Mouse (Mus musculus): ENCODE measurements around the gene Olfm2. TPM values are rescaled to one million over a fixed set of nuclear protein-coding genes. Genes with fewer than 3 reads are reported as not detected.
A peak's percentile ranks its signal among the peaks of the same experiment; 100 is the strongest.

Gene Olfm2
- polyA plus RNA-seq, 1 experiment from 2014 or later: 2.3 TPM

DNA sequence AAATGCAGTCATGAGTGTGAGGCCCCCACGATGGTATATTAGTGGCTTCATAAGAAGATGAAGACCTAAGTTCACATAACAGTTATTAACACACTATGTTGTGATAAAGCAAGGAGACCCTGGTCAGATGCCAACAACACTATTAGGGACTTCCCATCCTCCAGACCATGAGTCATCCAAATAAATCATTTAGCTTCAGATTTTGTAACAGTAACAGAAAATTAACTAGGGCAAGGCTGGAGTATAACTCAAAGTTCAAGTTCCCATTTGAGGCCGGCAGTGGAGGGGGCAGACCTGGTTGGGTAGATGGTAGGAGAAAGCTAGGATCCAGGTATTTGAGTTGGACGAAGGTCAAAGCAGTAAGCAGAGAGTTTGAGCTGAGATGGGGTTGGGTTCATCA is 35.1 kb upstream of the Olfm2 start:
- Histone ChIP-seq H3K9me3 (ENCODE audit: control insufficient read depth, low read length) (no peaks in the 10 kb centered on the region), H3K27ac (replicated peaks) (no peak overlapping the region), H3K9ac (ENCODE audit: low read length) (no peak overlapping the region), H3K4me3 (ENCODE audit: low read depth, low read length) (no peak overlapping the region), H3K36me3 (ENCODE audit: control insufficient read depth, insufficient read depth, low read length) (no peaks in the 10 kb centered on the region), H3K27me3 (ENCODE audit: control insufficient read depth, insufficient read depth, low read length) (no peaks in the 10 kb centered on the region), H3K4me2 (replicated peaks; ENCODE audit: low read depth) (no peak overlapping the region), H3K4me1 (replicated peaks; ENCODE audit: control insufficient read depth, insufficient read depth) (no peaks in the 10 kb centered on the region)
- DNase-seq (ENCODE audit: low spot score) (no peak), ATAC-seq (ENCODE audit: low FRiP score, low TSS enrichment) (no peak)
- WGBS: 60% methylated on average over 3 of the region's 3 CpGs
- TF ChIP-seq EP300 (optimal IDR thresholded peaks at IDR 0.05) (no peak), CTCF (IDR thresholded peaks at IDR 0.05; ENCODE audit: low read depth) (no peak)

DNA sequence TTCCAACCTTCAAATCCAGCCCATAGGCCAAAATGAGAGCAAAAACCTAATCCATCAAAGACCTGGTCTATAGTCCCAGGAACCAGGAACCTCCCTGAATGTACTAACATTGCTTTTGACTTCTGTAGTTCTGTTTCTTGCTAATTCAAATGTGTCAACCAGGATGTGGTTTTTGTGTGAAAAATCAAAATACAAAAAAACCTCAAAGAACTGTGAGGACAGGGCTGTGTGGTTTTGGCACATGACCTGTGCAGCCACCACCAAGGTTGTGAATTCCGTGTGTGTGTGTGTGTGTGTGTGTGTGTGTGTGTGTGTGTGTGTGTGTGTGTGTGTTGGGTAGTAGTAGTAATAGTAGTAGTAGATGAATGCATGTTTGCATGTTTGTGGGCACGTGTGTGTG is 19.1 kb upstream of the Olfm2 start:
- 86% methylated on average over 2 of the region's 2 CpGs for WGBS

DNA sequence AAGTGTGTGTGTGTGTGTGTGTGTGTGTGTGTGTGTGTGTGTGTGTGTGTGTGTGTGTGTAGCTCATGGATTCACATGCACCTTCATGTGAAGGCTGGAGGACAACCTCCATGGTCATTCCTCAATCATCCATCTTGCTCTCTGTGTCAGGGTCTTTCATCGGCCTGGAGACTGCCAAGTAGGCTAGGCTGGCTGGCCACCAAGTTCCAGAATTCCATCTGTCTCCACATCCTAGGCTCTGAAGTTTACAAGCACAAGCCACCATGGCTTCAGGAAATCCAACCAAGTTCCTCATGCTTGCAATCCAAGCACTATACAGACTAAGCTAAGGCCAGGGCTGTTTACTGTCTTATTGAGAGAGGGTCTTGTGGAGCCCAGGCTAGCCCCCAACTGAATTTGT is 16.9 kb upstream of the Olfm2 start:
- ATAC-seq (ENCODE audit: low FRiP score, low TSS enrichment) (no peak), DNase-seq (ENCODE audit: low spot score) (no peak)
- Histone ChIP-seq H3K4me3 (ENCODE audit: low read depth, low read length) (no peak overlapping the region), H3K9me3 (ENCODE audit: control insufficient read depth, low read length) (no peaks in the 10 kb centered on the region), H3K27ac (replicated peaks) (no peak overlapping the region), H3K4me2 (replicated peaks; ENCODE audit: low read depth) (no peak overlapping the region), H3K4me1 (replicated peaks; ENCODE audit: control insufficient read depth, insufficient read depth) (no peaks in the 10 kb centered on the region), H3K9ac (ENCODE audit: low read length) (no peak overlapping the region), H3K36me3 (ENCODE audit: control insufficient read depth, insufficient read depth, low read length) (no peaks in the 10 kb centered on the region), H3K27me3 (ENCODE audit: control insufficient read depth, insufficient read depth, low read length) (no peaks in the 10 kb centered on the region)
- TF ChIP-seq CTCF (IDR thresholded peaks at IDR 0.05; ENCODE audit: low read depth): no peak
- no peak for TF ChIP-seq EP300 (optimal IDR thresholded peaks at IDR 0.05)
- 50% methylated on average over 1 of the region's 1 CpGs for WGBS

More for the DNA sequence above, 19.1 kb upstream of the Olfm2 start:
- no peaks in the 10 kb centered on the region for H3K9me3 ChIP-seq (ENCODE audit: control insufficient read depth, low read length)
- H3K4me1 ChIP-seq (replicated peaks; ENCODE audit: control insufficient read depth, insufficient read depth): no peaks in the 10 kb centered on the region
- no peak overlapping the region for H3K4me3 ChIP-seq (ENCODE audit: low read depth, low read length)
- DNase-seq (ENCODE audit: low spot score) (no peak), ATAC-seq (ENCODE audit: low FRiP score, low TSS enrichment) (no peak)
- H3K36me3 ChIP-seq (ENCODE audit: control insufficient read depth, insufficient read depth, low read length): no peaks in the 10 kb centered on the region
- no peak overlapping the region for H3K27ac ChIP-seq (replicated peaks)
- H3K9ac ChIP-seq (ENCODE audit: low read length): no peak overlapping the region
- no peak overlapping the region for H3K4me2 ChIP-seq (replicated peaks; ENCODE audit: low read depth)
- no peak for TF ChIP-seq CTCF (IDR thresholded peaks at IDR 0.05; ENCODE audit: low read depth)
- no peak for TF ChIP-seq EP300 (optimal IDR thresholded peaks at IDR 0.05)
- no peaks in the 10 kb centered on the region for H3K27me3 ChIP-seq (ENCODE audit: control insufficient read depth, insufficient read depth, low read length)

DNA sequence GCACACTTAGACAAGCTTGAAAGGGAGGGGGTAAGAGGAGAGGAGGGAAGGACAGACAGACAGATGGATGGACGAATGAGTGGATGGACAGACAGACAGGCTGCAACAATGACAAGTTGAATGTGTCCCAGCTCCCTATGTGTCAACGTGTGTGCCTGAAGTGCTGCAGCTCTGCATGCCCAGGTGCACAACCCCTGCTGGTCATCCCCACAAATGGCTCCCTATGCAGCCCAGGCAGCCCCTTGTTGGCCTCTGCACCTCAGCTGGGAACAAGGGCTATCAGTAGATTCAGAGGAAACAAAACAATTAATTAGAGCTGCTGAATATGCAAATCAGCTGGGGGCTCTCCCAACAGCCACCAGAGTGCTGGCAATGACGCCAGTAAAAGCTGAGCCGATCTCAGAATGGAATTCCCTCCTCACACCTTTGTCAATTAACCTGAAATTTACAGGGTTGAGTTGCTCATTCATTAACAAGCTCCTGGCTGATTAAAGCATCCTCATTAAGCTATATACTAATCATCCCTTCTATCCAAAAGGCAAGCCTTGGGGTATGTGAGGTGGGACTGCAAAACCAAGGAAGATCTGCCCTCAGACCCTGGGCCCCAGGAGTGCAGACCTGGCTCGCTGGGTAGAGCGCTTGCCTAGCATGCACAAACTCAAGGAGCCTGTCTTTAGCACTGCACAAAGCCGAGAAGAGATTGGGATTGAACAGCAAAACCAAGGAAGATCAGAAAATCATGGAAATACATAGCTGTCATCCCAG is 16.2 kb upstream of the Olfm2 start:
- WGBS: 50% methylated on average over 7 of the region's 7 CpGs
- DNase-seq (ENCODE audit: low spot score) (no peak), ATAC-seq (ENCODE audit: low FRiP score, low TSS enrichment) (no peak)
- TF ChIP-seq CTCF (IDR thresholded peaks at IDR 0.05; ENCODE audit: low read depth): no peak
- no peak for TF ChIP-seq EP300 (optimal IDR thresholded peaks at IDR 0.05)
- Histone ChIP-seq H3K4me1 (replicated peaks; ENCODE audit: control insufficient read depth, insufficient read depth) (no peaks in the 10 kb centered on the region), H3K9ac (ENCODE audit: low read length) (no peak overlapping the region), H3K27me3 (ENCODE audit: control insufficient read depth, insufficient read depth, low read length) (no peaks in the 10 kb centered on the region), H3K4me3 (ENCODE audit: low read depth, low read length) (no peak overlapping the region), H3K4me2 (replicated peaks; ENCODE audit: low read depth) (no peak overlapping the region), H3K9me3 (ENCODE audit: control insufficient read depth, low read length) (no peaks in the 10 kb centered on the region), H3K36me3 (ENCODE audit: control insufficient read depth, insufficient read depth, low read length) (no peaks in the 10 kb centered on the region), H3K27ac (replicated peaks) (no peak overlapping the region)

DNA sequence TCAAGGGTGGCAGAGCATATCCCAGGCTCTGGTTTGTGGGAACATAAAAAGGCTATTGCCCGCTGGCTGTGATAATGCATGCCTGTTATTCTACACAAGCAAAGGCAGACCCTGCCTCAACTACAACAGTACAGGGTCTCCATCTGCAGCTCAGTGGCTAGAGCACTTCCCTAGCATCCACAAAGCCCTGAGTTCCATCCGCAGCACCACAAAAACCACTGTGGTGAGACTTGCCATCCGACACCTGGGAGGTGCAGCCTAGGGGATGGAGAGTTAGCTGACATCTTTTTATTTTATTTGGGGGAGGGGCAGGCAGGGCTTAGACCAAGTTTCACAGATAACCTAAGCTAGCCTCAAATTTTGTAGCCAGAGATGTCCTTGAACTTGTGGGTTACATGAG is 15.2 kb upstream of the Olfm2 start:
- Histone ChIP-seq H3K27ac (replicated peaks) (no peak overlapping the region), H3K4me2 (replicated peaks; ENCODE audit: low read depth) (no peak overlapping the region), H3K4me3 (ENCODE audit: low read depth, low read length) (no peak overlapping the region), H3K27me3 (ENCODE audit: control insufficient read depth, insufficient read depth, low read length) (no peaks in the 10 kb centered on the region), H3K9ac (ENCODE audit: low read length) (no peak overlapping the region), H3K4me1 (replicated peaks; ENCODE audit: control insufficient read depth, insufficient read depth) (no peaks in the 10 kb centered on the region), H3K36me3 (ENCODE audit: control insufficient read depth, insufficient read depth, low read length) (no peaks in the 10 kb centered on the region), H3K9me3 (ENCODE audit: control insufficient read depth, low read length) (no peaks in the 10 kb centered on the region)
- DNase-seq (ENCODE audit: low spot score) (no peak), ATAC-seq (ENCODE audit: low FRiP score, low TSS enrichment) (no peak)
- 64% methylated on average over 3 of the region's 3 CpGs for WGBS
- TF ChIP-seq CTCF (IDR thresholded peaks at IDR 0.05; ENCODE audit: low read depth) (no peak), EP300 (optimal IDR thresholded peaks at IDR 0.05) (no peak)

DNA sequence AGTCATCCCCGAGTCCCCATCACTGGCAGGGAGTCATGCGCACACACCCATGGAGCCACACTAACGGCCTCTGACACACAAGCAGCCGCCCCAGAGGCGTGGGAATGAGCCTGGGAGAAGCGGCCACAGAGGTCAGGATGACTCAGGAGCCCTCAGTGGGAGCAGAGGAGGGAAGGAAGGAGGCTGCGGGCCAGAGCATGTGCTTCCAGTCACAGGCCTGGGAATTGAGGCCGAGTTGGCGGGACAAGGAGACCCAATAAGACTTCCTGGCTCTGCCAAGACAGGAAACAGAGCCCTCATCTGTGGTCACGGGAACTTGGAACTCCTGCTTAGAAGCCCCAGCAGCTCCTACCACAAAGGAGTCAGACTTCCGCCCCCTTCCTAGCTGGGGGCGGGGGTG is 14.7 kb upstream of the Olfm2 start:
- DNase-seq (ENCODE audit: low spot score) (peak; percentile 56), ATAC-seq (ENCODE audit: low FRiP score, low TSS enrichment) (peak; percentile 88)
- H3K9me3 ChIP-seq (ENCODE audit: control insufficient read depth, low read length): no peaks in the 10 kb centered on the region
- H3K27me3 ChIP-seq (ENCODE audit: control insufficient read depth, insufficient read depth, low read length): no peaks in the 10 kb centered on the region
- no peak for TF ChIP-seq CTCF (IDR thresholded peaks at IDR 0.05; ENCODE audit: low read depth)
- no peak for TF ChIP-seq EP300 (optimal IDR thresholded peaks at IDR 0.05)
- H3K9ac ChIP-seq (ENCODE audit: low read length): no peak overlapping the region
- H3K4me3 ChIP-seq (ENCODE audit: low read depth, low read length): no peak overlapping the region
- no peaks in the 10 kb centered on the region for H3K4me1 ChIP-seq (replicated peaks; ENCODE audit: control insufficient read depth, insufficient read depth)
- 45% methylated on average over 12 of the region's 12 CpGs for WGBS
- no peak overlapping the region for H3K27ac ChIP-seq (replicated peaks)
- no peaks in the 10 kb centered on the region for H3K36me3 ChIP-seq (ENCODE audit: control insufficient read depth, insufficient read depth, low read length)
- H3K4me2 ChIP-seq (replicated peaks; ENCODE audit: low read depth): no peak overlapping the region

All from stomach, postnatal 0 days (tissue).